Mouse (Mus musculus) ovary, adult 18-20 months (tissue): Measurements from ENCODE around the gene Gm20821.
"Not testable (repeated sequence)": the region's sequence is repeated elsewhere in the genome, so short reads cannot be mapped to it uniquely, and the experiment has no call there.

ENCODE experiments used
- DNase-seq: peaks from one replicate; pipeline ENCODE4 v3.0.0; 2022; ENCODE audit warnings: low spot score, mixed read lengths

The Gm20821 gene

GRCm38 (mm10) chrY:9781504-9781903, at the start of gene Gm20821:
Gm20821 (plus strand) TSS chrY:9781804.
- not testable (repeated sequence) for DNase-seq
